Mouse (Mus musculus) right cerebral cortex, postnatal 14 days (tissue): ENCODE measurements at regions not wholly inside any gene's neighbourhood (a gene's known extent, or its start where the extent isn't known, plus 50 kb on each side); places are given as distances from the start of the nearest gene placed in this dataset.

Experiments
- DNase-seq: peaks from one replicate; pipeline ENCODE4 v3.0.0; 2022

DNA sequence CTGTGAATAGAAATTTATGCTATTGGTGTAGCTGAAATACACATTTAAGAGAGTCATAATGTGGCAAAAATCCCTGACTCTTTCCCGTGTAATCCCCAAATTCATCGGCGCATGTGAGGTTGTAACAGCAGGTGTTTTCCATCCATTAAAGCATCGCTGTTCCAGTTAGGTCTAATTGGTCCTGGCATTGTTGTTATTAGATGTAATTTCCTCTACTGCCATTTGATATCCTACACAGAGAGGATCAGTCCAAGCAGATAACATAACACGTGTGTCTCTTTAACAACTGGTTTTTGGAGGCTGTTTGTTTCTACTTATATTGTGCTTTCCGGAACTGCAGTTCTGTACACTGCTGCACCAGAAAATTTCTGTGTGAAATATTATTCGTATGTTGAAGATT lies 101.8 kb downstream of the Vgll3 start:
- DNase-seq, result no peak

DNA sequence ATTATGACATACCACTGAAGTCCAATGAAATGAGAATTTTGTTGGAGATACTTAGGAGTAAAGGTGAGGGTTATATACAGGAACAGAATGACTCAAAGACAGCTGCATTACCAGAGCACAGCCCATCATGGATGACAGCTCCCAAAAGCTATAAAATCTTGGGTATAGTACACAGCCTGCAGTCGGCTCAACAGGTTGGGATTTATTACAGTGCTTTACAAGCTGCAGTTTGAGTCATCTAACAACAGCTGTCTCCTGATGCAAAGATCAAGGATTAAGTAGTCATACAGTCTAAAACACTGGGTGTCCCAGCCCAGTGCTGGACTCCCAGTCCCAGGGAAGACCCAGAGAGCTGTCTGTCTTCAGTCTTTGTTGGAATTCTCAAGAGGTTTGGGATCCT lies 110.9 kb downstream of the Vgll3 start:
- no peak for DNase-seq

DNA sequence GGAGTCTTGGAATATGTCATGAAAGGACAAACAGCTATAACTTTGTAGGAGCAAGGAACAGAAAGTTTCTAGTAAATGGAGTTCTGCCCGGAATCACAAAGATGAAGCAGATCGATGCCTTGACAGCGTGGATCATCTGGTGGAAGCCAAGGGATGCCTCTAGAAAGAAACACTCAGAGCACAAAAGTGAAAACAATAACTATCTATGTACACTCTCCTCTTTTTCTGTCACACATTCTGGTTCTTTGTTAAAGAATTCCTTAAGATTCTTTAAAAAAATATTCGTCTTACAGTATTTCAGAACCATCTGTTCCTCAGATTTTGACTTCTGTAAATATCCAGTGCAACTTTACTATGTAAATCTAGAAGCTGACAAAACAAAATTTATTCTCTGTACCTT lies 148.8 kb downstream of the Vgll3 start:
- DNase-seq, result no peak

DNA sequence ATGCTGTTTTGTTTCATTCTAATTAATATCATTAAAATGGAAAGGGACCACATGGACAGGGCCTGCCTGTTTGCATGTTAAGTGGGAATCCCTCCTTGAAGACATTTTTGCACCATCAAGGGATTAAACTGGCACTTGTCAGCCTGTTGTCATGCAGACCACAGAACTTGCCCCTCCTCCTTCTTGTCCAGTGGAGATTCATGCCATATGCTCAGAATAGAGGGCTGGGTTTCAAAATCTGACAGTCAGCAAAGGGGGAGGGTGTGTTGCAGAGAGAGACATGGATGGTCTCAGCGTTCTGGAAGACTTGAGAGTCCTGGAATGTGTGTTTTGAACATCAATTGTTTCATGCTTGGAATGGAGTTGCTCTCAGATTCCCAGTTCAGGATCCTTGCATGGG lies 149.2 kb downstream of the Vgll3 start:
- no peak for DNase-seq

DNA sequence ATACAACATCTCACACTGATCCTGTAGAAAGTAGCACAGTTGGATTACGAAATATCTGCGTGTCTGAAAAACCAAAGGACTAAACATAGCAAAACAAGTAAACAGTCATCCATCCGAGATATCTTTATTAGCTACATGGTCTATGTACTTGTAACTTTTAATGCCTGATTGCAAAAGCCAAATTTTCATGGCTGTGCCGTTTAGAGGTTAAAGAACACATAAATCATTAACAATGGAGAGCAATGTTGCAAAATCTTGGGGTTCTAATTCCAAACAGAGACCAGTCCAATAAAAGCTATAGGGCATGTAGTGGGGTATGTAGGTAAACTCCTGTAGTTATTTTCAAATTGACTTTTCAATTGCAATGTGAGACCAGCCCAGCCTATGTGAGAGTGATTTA lies 162.0 kb downstream of the Vgll3 start:
- DNase-seq, result no peak

DNA sequence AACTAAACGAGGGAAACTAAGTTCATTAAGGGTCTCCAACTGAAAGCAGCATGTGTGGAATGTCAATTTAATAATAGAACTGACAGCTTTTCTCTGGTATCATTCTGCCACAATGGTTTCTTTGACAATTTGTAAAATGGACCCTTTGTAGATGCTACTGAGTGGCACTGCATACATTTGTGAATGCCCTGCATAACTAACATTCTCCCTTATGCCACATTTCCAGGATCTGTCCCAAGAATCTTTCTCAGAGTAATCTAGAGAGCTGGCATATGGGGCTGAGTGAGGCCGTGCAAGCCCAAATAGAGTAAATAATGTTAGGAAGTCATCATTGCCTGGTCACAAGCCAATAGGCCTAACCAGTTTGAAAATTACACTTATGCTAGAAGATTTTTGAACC lies 172.1 kb downstream of the Vgll3 start:
- no peak for DNase-seq

DNA sequence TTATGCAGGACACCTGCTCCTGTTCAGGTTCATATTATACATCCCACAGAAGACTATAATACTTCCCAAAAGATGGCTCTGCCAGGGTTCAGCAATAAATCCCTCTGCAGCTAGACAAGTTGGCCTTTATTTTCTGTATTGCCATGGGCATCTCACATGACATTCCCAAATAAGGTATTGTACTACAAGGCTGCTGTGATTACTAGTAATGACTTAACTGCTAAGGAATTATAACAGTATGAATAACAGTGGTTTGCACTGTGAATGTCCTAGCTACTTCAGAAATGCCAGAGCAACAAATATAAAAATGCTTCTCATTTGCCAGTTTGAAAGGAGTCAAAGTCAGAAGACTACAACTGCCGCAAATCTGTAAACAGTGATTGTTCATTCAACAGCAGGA lies 184.3 kb downstream of the Vgll3 start:
- DNase-seq, result no peak

DNA sequence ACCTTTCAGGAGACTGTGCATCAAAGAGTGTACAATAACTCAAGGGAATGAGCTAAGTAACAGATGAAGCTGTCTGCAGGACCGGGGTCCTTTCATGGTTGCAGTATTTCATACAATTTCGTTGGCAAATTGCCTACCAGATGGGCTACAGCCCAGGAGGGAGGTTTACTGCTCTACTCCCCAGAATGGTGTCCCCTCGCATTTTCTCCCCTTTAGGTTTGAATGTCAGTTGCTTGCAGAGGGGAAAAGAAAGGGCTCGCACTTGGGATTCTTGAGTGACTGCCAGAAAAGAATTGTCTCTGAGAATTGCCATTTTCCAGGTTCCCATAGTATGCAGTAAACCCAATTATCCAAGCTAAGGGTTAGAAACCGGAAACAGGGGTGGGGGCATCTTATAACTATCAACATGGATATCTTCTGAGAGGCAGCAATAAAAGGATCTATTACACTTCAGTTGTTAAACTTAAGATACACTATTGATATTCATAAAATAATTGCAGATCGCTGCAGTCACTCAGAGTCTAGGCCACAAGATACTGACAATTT lies 185.7 kb downstream of the Vgll3 start:
- no peak for DNase-seq

DNA sequence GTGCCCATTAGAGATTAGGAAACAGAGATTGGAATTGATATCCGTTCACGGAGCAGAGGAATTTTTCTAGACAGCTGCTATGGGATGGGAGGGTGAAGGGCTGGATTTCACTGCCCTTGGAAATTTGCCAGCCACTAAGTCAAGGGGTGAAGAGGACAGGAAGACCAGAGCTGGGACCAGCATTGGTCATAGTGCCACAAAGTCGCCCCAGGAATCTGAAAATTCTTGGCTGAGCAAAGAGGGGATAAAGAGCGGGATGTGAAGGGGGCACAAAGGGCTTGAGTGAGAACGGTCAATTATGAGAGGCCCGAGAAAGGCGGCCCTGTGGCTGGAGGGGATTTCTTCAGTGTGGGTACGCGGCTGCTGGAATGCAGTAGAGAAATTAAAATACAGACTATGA lies 189.6 kb downstream of the Vgll3 start:
- DNase-seq, result no peak

DNA sequence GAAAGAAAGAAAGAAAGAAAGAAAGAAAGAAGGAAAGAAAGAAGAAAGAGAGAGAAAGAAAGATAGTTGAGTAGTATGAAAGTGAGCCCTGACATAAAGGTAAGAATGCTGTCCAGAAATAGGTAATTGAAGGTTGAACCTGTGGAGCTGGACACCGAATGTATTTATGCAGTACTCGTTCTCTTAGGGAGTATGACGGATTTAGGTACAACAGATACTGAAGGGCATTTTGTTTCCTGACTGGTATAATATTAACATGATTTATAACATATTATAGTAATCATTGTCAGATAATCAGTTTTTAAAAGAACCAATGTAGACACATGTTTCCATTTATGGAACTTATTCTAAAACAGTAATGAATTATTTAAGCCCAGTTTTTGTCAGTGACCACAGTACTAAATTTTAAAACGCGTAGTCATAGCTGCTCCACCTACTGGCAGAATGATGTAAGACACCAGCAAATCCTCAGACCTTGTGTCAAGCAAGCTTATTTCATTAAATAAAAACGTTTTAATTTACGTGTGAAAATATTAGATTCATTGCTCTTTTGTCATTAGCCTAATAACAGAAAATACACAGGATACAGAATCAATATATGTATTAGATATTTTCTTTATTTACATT lies 191.0 kb downstream of the Vgll3 start:
- DNase-seq, result peak; percentile 47

DNA sequence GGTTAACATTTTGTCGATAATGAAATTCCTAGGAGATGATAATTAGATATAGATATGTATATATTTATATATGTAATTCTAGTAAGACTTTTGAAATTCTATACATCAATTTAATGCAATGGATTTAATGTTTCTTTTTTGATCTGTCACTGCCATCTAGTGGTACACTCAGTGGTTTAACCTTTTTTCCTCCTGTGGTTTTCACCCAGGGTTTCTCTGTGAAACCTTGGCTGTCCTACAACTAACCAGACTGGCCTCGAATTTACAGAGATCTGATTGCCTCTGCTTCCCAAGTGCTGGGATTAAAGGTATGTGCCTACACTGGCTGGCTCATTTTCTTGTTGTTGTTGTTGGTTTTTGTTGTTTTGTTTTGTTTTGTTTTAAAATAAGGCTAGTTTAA lies 198.6 kb downstream of the Vgll3 start:
- no peak for DNase-seq

DNA sequence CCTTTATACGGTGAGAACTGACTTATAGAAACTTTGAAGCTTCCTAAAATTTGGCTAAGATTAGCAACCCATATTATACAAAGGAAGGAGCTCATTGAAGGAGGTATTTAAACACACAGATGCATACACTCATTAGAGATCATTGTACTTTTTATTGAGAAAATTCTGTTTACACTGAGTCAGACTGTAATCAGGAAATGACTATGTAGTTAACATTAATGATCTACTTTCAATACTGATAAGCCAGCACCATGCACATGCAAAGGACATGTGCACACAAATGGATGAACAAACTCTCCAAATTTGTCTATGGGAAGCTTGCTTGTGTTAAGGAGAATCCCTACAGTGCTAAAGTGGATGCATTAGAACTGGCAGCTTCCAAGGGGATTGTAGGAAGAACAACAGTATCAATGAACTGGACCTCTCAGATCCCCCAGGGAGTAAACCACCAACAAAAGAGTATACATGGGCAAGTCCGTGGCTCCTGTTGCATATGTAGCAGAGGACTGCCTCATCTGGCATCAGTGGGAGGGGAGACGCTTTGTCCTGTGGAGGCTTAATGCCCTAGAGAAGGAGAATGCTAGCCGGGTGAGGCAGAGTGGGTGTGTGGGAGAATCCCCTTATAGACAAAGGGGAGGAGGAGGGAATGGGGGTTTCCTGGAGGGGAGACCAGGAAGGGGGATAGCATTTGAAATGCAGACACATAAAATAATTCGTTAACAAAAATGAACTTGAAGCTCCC lies 200.0 kb downstream of the Vgll3 start:
- no peak for DNase-seq

DNA sequence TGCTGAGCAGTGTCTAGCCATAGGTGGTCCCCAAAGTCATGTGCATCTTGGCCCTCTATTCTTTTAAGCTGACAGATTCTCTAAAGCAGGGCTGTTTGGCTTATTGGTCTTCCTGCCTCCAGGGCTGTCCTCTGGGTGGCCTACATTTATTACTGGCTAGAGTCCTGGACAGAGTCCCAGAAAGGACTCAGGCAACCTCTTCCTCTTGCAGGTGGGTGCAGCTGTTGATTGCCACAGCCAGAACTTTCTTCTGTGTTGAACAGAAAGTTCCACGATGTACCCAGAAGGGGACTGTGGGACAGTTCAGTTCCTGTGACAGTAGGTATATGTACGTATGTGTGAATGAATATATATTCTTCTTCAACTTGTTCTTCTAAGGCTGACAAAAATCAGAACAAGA lies 202.0 kb downstream of the Vgll3 start:
- DNase-seq, result no peak

DNA sequence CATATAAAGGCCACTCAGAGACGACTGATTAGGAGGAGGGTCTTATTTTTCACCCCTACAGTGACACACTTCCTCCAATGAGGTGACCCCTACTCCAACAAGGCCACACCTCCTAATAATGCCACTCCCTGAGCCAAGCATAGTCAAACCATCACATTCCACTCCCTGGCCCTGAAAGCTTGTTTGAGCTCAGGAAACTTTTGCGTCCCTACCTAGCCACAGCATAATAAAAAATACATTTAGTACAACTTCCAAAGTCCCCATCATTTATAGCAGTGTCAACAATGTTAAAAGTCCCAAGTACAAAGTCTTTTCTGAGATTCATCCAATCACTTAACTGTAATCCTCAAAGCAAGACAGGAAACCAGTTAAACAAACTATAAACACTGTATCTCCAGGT lies 208.3 kb downstream of the Vgll3 start:
- DNase-seq, result no peak
